Mouse (Mus musculus): ENCODE results near the gene Gramd2.
"Not testable (repeated sequence)": the region's sequence is repeated elsewhere in the genome, so short reads cannot be mapped to it uniquely, and the experiment has no call there.

The Gramd2 gene

GRCm38 (mm10) chr9:59718237-59718636, 38.3 kb downstream of the Gramd2 start:
- no peak for DNase-seq (ENCODE audit: extremely low spot score, low read depth, low spot score)

- no peak for DNase-seq (ENCODE audit: extremely low spot score, low read depth, low spot score)
Observed at GRCm38 (mm10) chr9:59721144-59721543, 41.2 kb downstream of the Gramd2 start.

DNA sequence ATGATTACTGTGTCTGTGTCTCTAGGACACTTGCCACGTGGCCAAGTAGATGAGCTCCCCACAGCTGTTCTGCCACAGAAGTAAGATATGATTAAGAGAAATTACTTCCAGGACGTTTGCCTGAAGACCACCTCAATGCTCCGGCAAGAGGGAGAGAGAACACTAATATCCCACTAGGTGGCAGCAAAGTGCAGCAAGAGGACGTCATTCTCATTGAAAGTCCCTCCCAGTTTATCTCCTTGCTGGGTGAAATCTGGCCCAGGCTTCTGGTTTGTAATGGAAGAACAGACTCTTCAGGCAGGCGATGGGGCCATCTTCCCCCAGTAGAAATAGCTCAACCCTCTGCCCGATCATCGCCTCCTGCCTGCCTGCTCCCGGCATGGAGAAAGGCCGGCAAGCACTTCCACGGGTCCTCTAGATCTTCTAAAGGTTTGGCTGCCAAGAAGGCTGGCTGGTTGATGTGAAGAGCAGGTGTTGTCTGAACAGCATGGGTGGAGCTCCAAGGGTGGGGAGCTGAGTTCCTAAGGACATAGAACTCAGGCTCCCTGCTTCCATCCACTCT, 43.2 kb downstream of the Gramd2 start:
- DNase-seq (ENCODE audit: extremely low spot score, low read depth, low spot score), result peak; percentile 83

- no peak for DNase-seq (ENCODE audit: extremely low spot score, low read depth, low spot score)
Observed at GRCm38 (mm10) chr9:59723791-59724442, 44.0 kb downstream of the Gramd2 start.

GRCm38 (mm10) chr9:59725515-59725914, 45.6 kb downstream of the Gramd2 start:
- no peak for DNase-seq (ENCODE audit: extremely low spot score, low read depth, low spot score)

DNA sequence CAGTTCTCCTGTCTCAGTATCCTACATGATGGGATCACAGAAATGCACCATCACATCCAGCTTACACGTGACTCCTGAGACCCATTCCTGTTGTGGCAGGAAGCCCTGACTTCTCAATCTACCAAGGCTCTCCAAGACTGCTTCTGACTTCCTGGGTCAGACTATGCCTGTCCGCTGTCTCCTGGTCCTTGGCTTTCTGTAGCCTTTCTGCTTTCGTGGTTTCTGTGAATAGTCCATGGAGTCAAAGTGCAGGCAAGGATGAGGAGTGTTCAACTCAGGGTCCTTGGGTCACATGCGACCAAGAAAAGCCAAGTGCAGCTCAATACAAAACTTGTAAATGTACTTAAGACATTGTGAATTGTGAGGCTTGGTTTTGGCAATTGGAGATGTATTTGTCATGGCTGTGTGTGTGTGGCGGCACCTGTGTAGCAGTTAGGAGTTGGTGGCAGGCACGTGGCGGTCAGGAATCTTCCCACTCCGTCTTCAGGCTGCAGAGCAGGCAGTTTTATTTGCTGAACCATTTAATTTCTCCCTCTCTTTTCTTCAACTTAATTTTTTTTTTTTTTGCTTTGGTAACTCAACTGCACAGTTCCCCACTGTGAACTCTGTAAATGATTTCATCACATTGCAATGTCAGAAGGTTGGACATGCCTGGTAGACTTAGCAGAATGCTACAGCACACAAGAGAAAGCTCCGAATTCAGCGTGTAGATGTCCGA, 47.8 kb downstream of the Gramd2 start:
- no peak for DNase-seq (ENCODE audit: extremely low spot score, low read depth, low spot score)

DNA sequence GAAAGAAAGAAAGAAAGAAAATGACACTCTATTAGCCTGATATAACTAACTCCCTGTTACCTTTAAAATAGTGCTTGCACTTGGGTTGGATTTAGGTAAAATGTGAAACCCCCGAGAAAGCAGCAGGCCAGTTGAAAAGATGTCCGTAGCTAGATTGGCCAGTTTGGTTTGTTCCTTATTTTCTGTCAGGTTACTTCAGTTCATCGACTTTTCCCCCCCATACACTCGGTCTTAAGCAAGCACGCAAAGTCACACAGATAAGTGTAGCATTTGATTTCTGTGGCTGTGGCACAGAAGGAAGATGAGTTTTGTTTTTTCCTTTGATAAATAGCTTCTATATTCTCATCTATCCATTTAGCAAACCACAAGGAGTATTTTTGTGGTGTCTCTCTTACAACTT, 51.2 kb downstream of the Gramd2 start:
- DNase-seq (ENCODE audit: extremely low spot score, low read depth, low spot score), result no peak

DNA sequence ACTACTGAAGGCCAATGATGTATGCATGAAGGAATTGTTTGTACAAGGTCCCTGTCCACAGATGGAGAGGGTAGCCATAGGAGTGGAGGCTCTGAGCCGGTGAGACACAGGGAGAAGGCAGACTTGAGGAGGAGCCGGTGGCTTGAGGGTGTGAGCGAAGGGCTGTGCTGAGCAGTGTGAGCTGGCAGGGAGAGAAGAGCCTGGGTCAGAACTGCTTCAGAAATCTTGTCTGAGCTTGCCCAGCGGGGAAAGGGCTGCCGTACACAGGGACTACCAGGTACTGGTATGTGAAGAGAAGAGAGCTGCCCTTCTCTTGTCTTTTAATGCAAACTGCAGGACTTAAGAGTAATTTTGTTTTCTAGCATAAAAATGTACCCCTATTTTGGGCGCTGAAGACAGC, 53.1 kb downstream of the Gramd2 start:
- no peak for DNase-seq (ENCODE audit: extremely low spot score, low read depth, low spot score)

- no peak for DNase-seq (ENCODE audit: extremely low spot score, low read depth, low spot score)
Observed at GRCm38 (mm10) chr9:59735394-59735793, 55.5 kb downstream of the Gramd2 start.

GRCm38 (mm10) chr9:59740593-59740992, 60.6 kb downstream of the Gramd2 start:
- no peak for DNase-seq (ENCODE audit: extremely low spot score, low read depth, low spot score)

GRCm38 (mm10) chr9:59743903-59744302, 64.0 kb downstream of the Gramd2 start:
- DNase-seq (ENCODE audit: extremely low spot score, low read depth, low spot score), result no peak

DNA sequence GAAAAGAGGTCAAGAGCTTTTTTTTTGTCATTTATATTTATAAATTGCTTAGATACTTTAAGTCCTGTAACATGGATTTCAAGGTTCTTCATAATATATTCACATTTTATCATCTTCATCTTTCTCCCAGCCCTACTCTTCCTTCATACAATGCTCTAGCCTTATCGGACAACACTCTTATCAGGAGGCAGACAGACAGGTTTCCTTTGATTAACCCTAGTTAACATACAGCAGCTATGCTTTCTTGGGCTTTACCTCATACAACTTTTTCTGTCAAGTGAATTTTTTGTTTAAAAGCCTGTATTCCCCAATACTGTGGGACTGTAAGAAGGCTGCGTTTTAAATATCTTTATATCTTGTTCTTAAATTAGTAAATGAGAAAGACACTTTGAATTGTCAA, 68.4 kb downstream of the Gramd2 start:
- DNase-seq (ENCODE audit: extremely low spot score, low read depth, low spot score), result no peak

- DNase-seq (ENCODE audit: extremely low spot score, low read depth, low spot score), result no peak
Observed at GRCm38 (mm10) chr9:59748969-59749368, 69.0 kb downstream of the Gramd2 start.

GRCm38 (mm10) chr9:59749581-59750265, 69.8 kb downstream of the Gramd2 start:
- DNase-seq (ENCODE audit: extremely low spot score, low read depth, low spot score), result no peak

- peak; percentile 96 for DNase-seq (ENCODE audit: extremely low spot score, low read depth, low spot score)
Observed at GRCm38 (mm10) chr9:59750267-59751065, 70.5 kb downstream of the Gramd2 start, which contains the start of the genes Senp8 and Myo9a. Gene Senp8, minus strand, starts transcription at chr9:59750710. Gene Myo9a, plus strand, starts transcription at chr9:59750896.

GRCm38 (mm10) chr9:59751066-59751581, 71.2 kb downstream of the Gramd2 start:
- no peak for DNase-seq (ENCODE audit: extremely low spot score, low read depth, low spot score)

- DNase-seq (ENCODE audit: extremely low spot score, low read depth, low spot score), result no peak
Observed at GRCm38 (mm10) chr9:59751966-59752365, 72.0 kb downstream of the Gramd2 start.

DNA sequence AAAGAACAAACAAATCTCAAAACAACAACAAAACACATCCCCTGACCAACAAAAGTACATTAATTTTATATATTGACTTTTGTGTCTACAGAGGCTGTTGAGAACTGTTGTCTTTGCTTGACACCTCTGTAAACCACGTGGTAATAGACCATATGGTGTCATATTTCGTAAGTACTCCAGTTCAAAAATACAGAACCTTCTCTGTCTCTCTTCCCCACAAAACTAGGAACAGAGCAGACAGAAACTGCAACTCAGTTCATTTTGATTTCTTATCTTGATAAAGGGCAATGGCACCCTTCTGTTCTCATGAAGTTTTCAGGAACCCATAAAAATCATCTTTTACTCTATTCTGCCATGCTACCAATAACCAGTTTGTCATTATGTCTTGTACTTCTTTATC, 75.3 kb downstream of the Gramd2 start:
- no peak for DNase-seq (ENCODE audit: extremely low spot score, low read depth, low spot score)

DNA sequence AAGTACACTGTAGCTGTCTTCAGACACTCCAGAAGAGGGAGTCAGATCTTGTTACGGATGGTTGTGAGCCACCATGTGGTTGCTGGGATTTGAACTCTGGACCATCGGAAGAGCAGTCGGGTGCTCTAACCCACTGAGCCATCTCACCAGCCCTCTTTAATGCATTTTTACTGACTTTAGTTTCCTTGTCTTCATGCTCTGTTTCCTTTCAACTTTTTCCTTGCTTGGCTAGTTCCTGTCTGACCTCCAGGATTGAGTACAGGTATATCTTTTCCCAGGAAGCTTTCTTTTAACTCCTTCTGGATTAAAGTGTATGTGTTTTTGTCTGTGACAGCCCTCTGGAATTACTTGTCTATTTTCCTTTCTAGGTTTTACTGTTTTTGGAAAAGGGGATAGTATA, 77.1 kb downstream of the Gramd2 start:
- DNase-seq (ENCODE audit: extremely low spot score, low read depth, low spot score), result not testable (repeated sequence)

DNA sequence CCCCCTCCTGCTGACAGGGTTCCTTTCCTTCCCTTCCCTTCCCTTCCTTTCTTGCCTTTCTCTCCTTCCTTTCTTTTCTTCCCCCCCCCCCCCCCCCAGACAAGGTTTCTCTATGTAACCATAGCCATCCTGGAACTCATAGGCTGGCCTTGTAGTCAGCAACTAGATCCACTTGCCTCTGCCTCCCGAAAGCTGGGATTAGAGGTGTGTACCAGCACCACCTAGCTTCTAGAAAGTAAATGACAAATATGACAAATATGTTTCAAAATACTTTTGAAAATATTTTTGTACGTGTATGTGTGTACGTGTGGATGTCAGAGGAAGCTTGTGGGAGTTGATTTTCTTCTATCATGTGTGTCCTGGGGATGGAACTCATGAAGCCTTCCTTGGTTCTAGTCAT, 80.6 kb downstream of the Gramd2 start:
- DNase-seq (ENCODE audit: extremely low spot score, low read depth, low spot score), result no peak

Measured in hindlimb bud, embryonic 11.5 days (tissue).